Mouse (Mus musculus): ENCODE measurements at regions not wholly inside any gene's neighbourhood (a gene's known extent, or its start where the extent isn't known, plus 50 kb on each side); places are given as distances from the start of the nearest gene placed in this dataset.

- TF ChIP-seq CTCF (IDR thresholded peaks at IDR 0.05; ENCODE audit: extremely low read depth, insufficient read length, insufficient replicate concordance, low read depth, low read length) (no peak), POLR2A (IDR thresholded peaks at IDR 0.05; ENCODE audit: low read depth, low read length) (no peak)
These were observed 201.0 kb downstream of the 3110018I06Rik start for GRCm38 (mm10) chr12:107689418-107689817.

Data from small intestine, adult 2 months (tissue).